Mouse (Mus musculus) heart, adult 2 months (tissue): ENCODE results near the gene Supt5.

Experiments used
- CTCF ChIP-seq: fragments of 200-600 bp; IDR thresholded peaks from 2 replicates; pipeline ENCODE4 v1.8.1; 2022; ENCODE audit warnings: antibody characterized with exemption, mild to moderate bottlenecking, moderate library complexity
- EP300 ChIP-seq: fragments of 200-500 bp; IDR thresholded peaks from 2 replicates; pipeline ENCODE4 v1.6.1; 2011; ENCODE audit warnings: low read depth, low read length, control low read depth; ENCODE audit not compliant: insufficient read depth
- POLR2A ChIP-seq: fragments of 200-500 bp; IDR thresholded peaks from 2 replicates; pipeline ENCODE4 v1.6.1; 2011; ENCODE audit warnings: mild to moderate bottlenecking, low read depth, low read length, control low read depth; ENCODE audit not compliant: insufficient read depth

GRCm38 (mm10) chr7:28356981-28357380 is 18.4 kb upstream of the Supt5 start:
- TF ChIP-seq POLR2A = 0 out of 2 replicates have a peak, but pooled peaks have one; percentile 16
- 0 out of 2 replicates have a peak, but pooled peaks have one; percentile 10 for TF ChIP-seq CTCF
- TF ChIP-seq EP300 = peak; percentile 50; the same call in 1 of the 2 replicates
